Mouse (Mus musculus): ENCODE data around the gene Olfr692. TPM values are rescaled to one million over a fixed set of nuclear protein-coding genes. Genes with fewer than 3 reads are reported as not detected.

Gene Olfr692
- total and polyA plus RNA-seq, 2 experiments from 2014 or later: 0.14 TPM; not detected in 1

DNA sequence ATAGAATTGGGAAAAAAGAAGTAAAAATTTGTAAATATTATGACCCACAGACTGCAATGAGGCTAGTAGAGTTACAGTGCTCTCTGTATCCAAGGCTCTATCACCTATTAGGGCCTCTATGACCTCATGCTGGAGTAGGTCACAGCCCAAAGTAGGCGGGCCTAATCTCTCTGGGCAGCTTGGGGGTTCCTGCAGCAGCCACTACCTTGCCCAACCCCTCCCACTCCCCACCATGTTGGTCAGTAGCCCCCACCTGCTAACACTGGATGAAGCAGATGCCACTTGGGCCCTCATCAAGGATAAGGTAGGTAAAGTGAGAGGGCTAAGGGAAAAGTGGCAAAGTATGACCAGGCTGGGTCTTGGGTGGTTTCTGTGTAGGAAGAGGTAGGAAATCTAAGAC is 6.8 kb downstream of the Olfr692 start, which contains the start of gene Gm5901:
Gene Gm5901 (plus strand): TSS at position 173 of the 400 bp plus-strand sequence.
- TF ChIP-seq CTCF (IDR thresholded peaks at IDR 0.05): no peak
- ATAC-seq (ENCODE audit: low FRiP score) (no peak), DNase-seq (ENCODE audit: low spot score) (no peak)
- no peaks in the 10 kb centered on the region for H3K9me3 ChIP-seq (ENCODE audit: low read length)
- no peak within 1 kb of the TSS for H3K4me3 ChIP-seq (ENCODE audit: low read depth, low read length)
- H3K27ac ChIP-seq (ENCODE audit: low read depth, low read length): no peak within 1 kb of the TSS
- no peaks in the 10 kb centered on the region for H3K4me1 ChIP-seq (ENCODE audit: insufficient read depth, low read length)
- 90% methylated on average over 1 of the region's 1 CpGs for WGBS
- H3K27me3 ChIP-seq (ENCODE audit: insufficient read depth, low read length): no peaks in the 10 kb centered on the region
- no peak within 1 kb of the TSS for H3K9ac ChIP-seq (replicated peaks; ENCODE audit: low read length, poor library complexity, severe bottlenecking)
- H3K4me2 ChIP-seq (ENCODE audit: low read depth, low read length, poor library complexity, severe bottlenecking): no peak within 1 kb of the TSS
- H3K36me3 ChIP-seq (ENCODE audit: insufficient read depth, low read length): peaks cover 35% of the 10 kb centered on the region

DNA sequence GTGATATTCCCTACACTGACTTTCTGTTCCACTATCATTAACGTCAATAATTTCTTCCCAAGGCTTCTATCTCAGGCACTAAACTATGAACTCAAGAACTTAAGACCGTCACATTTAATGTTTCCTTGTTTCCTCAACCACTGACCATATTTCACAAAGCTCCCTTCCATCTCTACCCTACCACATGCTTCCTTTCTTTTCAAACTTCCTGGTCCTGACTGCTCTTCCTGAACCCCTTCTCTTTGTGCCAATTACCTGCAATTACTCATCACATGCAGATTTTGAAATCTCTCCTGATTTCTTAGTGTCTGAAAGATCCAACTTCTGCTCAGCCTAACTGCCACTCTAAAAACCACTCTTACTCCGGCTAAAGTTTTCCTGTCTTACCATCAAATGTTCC is 12.3 kb downstream of the Olfr692 start:
- Histone ChIP-seq H3K4me1 (ENCODE audit: insufficient read depth, low read length) (no peaks in the 10 kb centered on the region), H3K4me2 (ENCODE audit: low read depth, low read length, poor library complexity, severe bottlenecking) (no peak overlapping the region), H3K27ac (ENCODE audit: low read depth, low read length) (no peak overlapping the region), H3K4me3 (ENCODE audit: low read depth, low read length) (no peak overlapping the region), H3K9ac (replicated peaks; ENCODE audit: low read length, poor library complexity, severe bottlenecking) (no peak overlapping the region), H3K9me3 (ENCODE audit: low read length) (no peaks in the 10 kb centered on the region), H3K27me3 (ENCODE audit: insufficient read depth, low read length) (no peaks in the 10 kb centered on the region), H3K36me3 (ENCODE audit: insufficient read depth, low read length) (peaks cover 69% of the 10 kb centered on the region)
- 97% methylated on average over 3 of the region's 3 CpGs for WGBS
- no peak for TF ChIP-seq CTCF (IDR thresholded peaks at IDR 0.05)
- DNase-seq (ENCODE audit: low spot score) (no peak), ATAC-seq (ENCODE audit: low FRiP score) (no peak)

DNA sequence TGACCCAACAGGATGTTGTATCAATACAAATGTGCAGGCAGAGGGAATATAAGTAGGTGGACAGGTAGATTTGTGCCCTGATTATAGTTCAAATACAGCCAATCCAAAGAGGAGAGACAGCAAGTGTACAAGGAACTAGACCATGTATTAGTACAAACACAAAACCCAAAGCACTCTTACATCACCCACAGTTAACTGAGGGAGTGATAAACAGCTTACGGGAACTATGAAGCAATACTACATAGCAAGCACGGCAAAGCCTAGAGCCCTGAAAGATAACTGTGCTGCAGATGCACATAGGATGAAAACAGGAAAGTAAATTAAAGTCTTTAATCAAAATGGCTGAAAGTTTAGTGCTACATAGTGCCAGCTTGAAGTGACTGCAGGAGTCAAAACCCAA is 19.7 kb downstream of the Olfr692 start:
- H3K9ac ChIP-seq (replicated peaks; ENCODE audit: low read length, poor library complexity, severe bottlenecking): no peak overlapping the region
- DNase-seq (ENCODE audit: low spot score) (no peak), ATAC-seq (ENCODE audit: low FRiP score) (no peak)
- no peak overlapping the region for H3K4me3 ChIP-seq (ENCODE audit: low read depth, low read length)
- no peaks in the 10 kb centered on the region for H3K9me3 ChIP-seq (ENCODE audit: low read length)
- no peak overlapping the region for H3K27ac ChIP-seq (ENCODE audit: low read depth, low read length)
- TF ChIP-seq CTCF (IDR thresholded peaks at IDR 0.05): no peak
- WGBS: 94% methylated on average over 2 of the region's 2 CpGs
- H3K4me1 ChIP-seq (ENCODE audit: insufficient read depth, low read length): no peaks in the 10 kb centered on the region
- H3K36me3 ChIP-seq (ENCODE audit: insufficient read depth, low read length): peaks cover 62% of the 10 kb centered on the region
- no peaks in the 10 kb centered on the region for H3K27me3 ChIP-seq (ENCODE audit: insufficient read depth, low read length)
- H3K4me2 ChIP-seq (ENCODE audit: low read depth, low read length, poor library complexity, severe bottlenecking): no peak overlapping the region

DNA sequence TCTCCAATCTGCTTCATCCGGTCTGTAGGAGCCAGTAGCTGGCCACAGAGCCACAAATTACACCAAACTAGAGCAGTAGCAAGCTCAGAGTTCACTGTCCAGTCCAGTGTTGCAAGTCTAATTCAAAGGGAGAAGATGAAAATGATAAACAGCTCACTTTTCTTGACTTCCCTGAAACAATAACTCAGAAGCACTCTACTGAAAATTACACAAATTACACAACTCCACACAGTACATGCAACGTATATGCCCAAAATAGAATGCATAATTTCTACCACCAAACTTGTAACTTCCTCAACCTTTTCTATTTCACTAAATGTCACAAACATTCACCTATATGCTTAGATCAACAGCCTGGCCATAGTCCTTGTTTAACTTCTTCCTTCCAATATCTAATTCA is 22.2 kb downstream of the Olfr692 start:
- no peak overlapping the region for H3K9ac ChIP-seq (replicated peaks; ENCODE audit: low read length, poor library complexity, severe bottlenecking)
- H3K36me3 ChIP-seq (ENCODE audit: insufficient read depth, low read length): peaks cover 38% of the 10 kb centered on the region
- no peak overlapping the region for H3K4me2 ChIP-seq (ENCODE audit: low read depth, low read length, poor library complexity, severe bottlenecking)
- TF ChIP-seq CTCF (IDR thresholded peaks at IDR 0.05): no peak
- 94% methylated on average over 2 of the region's 2 CpGs for WGBS
- H3K9me3 ChIP-seq (ENCODE audit: low read length): no peaks in the 10 kb centered on the region
- H3K27ac ChIP-seq (ENCODE audit: low read depth, low read length): no peak overlapping the region
- DNase-seq (ENCODE audit: low spot score) (no peak), ATAC-seq (ENCODE audit: low FRiP score) (no peak)
- no peak overlapping the region for H3K4me3 ChIP-seq (ENCODE audit: low read depth, low read length)
- no peaks in the 10 kb centered on the region for H3K27me3 ChIP-seq (ENCODE audit: insufficient read depth, low read length)
- H3K4me1 ChIP-seq (ENCODE audit: insufficient read depth, low read length): no peaks in the 10 kb centered on the region

DNA sequence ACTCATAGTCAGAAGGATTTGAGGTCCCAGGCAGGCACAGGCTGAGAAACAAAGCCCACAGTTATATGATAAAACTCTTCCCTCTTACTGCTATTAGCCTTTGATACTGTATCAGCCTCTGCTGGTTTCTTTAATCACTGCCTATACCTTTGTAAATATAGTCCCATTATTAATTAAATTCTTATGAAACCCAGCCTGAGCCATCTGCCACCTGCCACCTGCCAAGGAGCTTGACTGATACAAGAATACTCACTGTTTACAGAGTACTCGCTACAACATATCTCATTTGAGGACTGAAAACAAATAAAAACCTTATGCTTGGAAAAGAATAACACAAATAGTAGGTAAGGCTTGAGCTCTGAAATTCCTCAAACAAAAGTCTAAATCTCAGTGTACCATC is 26.6 kb downstream of the Olfr692 start:
- 74% methylated on average over 1 of the region's 1 CpGs for WGBS

DNA sequence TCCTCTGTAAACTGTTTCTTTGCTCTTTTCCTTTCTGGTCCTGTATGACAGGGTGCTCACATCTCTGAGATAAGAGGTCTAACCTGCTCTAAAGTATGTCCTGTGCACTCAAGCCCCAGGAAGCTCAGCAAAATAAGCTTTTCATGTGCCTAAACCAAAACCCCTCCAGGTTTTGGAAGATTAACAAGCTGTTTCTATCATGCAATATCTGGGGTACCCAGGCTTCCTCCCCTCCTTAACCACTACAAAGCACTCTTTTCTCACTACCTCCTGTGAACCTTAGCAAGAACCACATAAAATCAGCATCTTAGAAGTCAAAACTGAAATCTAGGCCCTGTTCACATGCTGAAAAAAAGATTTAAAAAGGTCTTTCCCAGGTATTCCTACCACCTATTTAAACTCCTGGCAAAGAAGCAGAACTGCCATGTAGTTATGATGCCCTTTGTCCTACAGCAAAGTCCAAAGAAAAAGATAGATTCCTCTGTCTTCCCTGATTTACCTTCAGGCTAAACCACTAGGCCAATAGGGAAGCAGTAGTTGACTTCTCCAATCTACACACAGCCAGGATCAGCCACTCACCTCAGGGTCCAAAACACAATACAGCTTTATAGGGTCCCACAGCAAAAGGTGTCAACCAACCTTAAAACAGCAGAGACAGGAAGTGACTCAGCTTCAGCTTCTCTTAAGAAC is 27.2 kb downstream of the Olfr692 start:
- Histone ChIP-seq H3K9me3 (ENCODE audit: low read length) (no peaks in the 10 kb centered on the region), H3K27ac (ENCODE audit: low read depth, low read length) (no peak overlapping the region), H3K4me1 (ENCODE audit: insufficient read depth, low read length) (peaks cover 4% of the 10 kb centered on the region; the same call in 1 of the 2 replicates), H3K4me3 (ENCODE audit: low read depth, low read length) (no peak overlapping the region), H3K4me2 (ENCODE audit: low read depth, low read length, poor library complexity, severe bottlenecking) (no peak overlapping the region), H3K27me3 (ENCODE audit: insufficient read depth, low read length) (no peaks in the 10 kb centered on the region), H3K9ac (replicated peaks; ENCODE audit: low read length, poor library complexity, severe bottlenecking) (no peak overlapping the region), H3K36me3 (ENCODE audit: insufficient read depth, low read length) (no peaks in the 10 kb centered on the region; the same call in 1 of the 2 replicates)
- DNase-seq (ENCODE audit: low spot score) (no peak), ATAC-seq (ENCODE audit: low FRiP score) (no peak)
- TF ChIP-seq CTCF (IDR thresholded peaks at IDR 0.05): no peak

More for the DNA sequence above, 26.6 kb downstream of the Olfr692 start:
- no peak overlapping the region for H3K9ac ChIP-seq (replicated peaks; ENCODE audit: low read length, poor library complexity, severe bottlenecking)
- H3K9me3 ChIP-seq (ENCODE audit: low read length): no peaks in the 10 kb centered on the region
- H3K4me1 ChIP-seq (ENCODE audit: insufficient read depth, low read length): peaks cover 4% of the 10 kb centered on the region; the same call in 1 of the 2 replicates
- H3K27me3 ChIP-seq (ENCODE audit: insufficient read depth, low read length): no peaks in the 10 kb centered on the region
- H3K27ac ChIP-seq (ENCODE audit: low read depth, low read length): no peak overlapping the region
- no peak overlapping the region for H3K4me2 ChIP-seq (ENCODE audit: low read depth, low read length, poor library complexity, severe bottlenecking)
- H3K36me3 ChIP-seq (ENCODE audit: insufficient read depth, low read length): peaks cover 6% of the 10 kb centered on the region
- no peak for DNase-seq (ENCODE audit: low spot score)
- ATAC-seq (ENCODE audit: low FRiP score): no peak
- TF ChIP-seq CTCF (IDR thresholded peaks at IDR 0.05): no peak
- no peak overlapping the region for H3K4me3 ChIP-seq (ENCODE audit: low read depth, low read length)
